Comparison of ENCODE assay signal across 24 mouse cellular contexts in genomic region chr1:156758326-156758725, GRCm38 (mm10). TPM values are rescaled to one million over a fixed set of nuclear protein-coding genes. Genes with fewer than 3 reads are reported as not detected.
DNase-seq lines count a peak whose midpoint lies in the region; ATAC-seq and TF ChIP-seq lines count a peak whose summit lies in the region.
"Had no signal": no experiment of that assay in that cellular context is flagged by ENCODE, and none has a peak within 500 bp of the region (broad histone marks: within the 10 kb centered on the region; RNA-seq: fewer than 3 reads in every experiment).

No protein-coding gene starts in this region.

- no peak overlapping the region for H3K9ac ChIP-seq in midbrain, embryonic 14.5 days (replicated peaks; ENCODE audit: low read length)
- no peak overlapping the region for H3K9ac ChIP-seq in embryonic facial prominence, embryonic 15.5 days
- H3K9ac ChIP-seq in heart, embryonic 11.5 days (ENCODE audit: low read depth, low read length): no peak overlapping the region
- H3K9ac ChIP-seq: forebrain, postnatal 0 days; heart, embryonic 15.5 days; limb, embryonic 12.5 days; liver, embryonic 13.5 days had no signal

- no peaks in the 10 kb centered on the region for H3K9me3 ChIP-seq in midbrain, embryonic 10.5 days (replicated peaks)
- no peaks in the 10 kb centered on the region for H3K9me3 ChIP-seq in midbrain, embryonic 14.5 days (ENCODE audit: control insufficient read depth, low read length)
- no peaks in the 10 kb centered on the region for H3K9me3 ChIP-seq in embryonic facial prominence, embryonic 15.5 days (replicated peaks)
- no peaks in the 10 kb centered on the region for H3K9me3 ChIP-seq in heart, embryonic 11.5 days (replicated peaks; ENCODE audit: control insufficient read depth, low read length)
- H3K9me3 ChIP-seq: heart, embryonic 15.5 days; liver, embryonic 13.5 days had no signal

- no peak overlapping the region for H3K4me3 ChIP-seq in gastrocnemius, adult 2 months
- no peak overlapping the region for H3K4me3 ChIP-seq in midbrain, embryonic 10.5 days
- no peak overlapping the region for H3K4me3 ChIP-seq in midbrain, embryonic 14.5 days (replicated peaks; ENCODE audit: low read depth, low read length)
- no peak overlapping the region for H3K4me3 ChIP-seq in embryonic facial prominence, embryonic 15.5 days (replicated peaks)
- H3K4me3 ChIP-seq in heart, embryonic 11.5 days (ENCODE audit: low read depth, low read length): no peak overlapping the region
- H3K4me3 ChIP-seq: heart, embryonic 15.5 days; layer of hippocampus, adult 2 months; limb, embryonic 12.5 days; liver, embryonic 13.5 days; megakaryocyte, embryonic 14.5 days had no signal

- DNase-seq in gastrocnemius, adult 2 months: no peak
- DNase-seq in gastrocnemius, adult 18-20 months (ENCODE audit: low spot score): no peak
- DNase-seq in midbrain, embryonic 10.5 days (ENCODE audit: low spot score): peak; percentile 54
- no peak for DNase-seq in midbrain, embryonic 14.5 days
- DNase-seq in cerebellum, adult 11 months: no peak
- DNase-seq: adrenal gland, postnatal 25 days; cerebellum, adult 9-11 months; forebrain, postnatal 0 days; gastrocnemius, postnatal 36 days; heart, postnatal 4 days; kidney, adult 8-10 months; kidney, postnatal 14 days; liver, embryonic 13.5 days; lung, adult 2 months; lung, postnatal 36 days; thymus, adult 18-20 months; thymus, postnatal 36 days had no signal

- peaks cover 56% of the 10 kb centered on the region for H3K27me3 ChIP-seq in midbrain, embryonic 10.5 days (ENCODE audit: low read depth, poor library complexity, severe bottlenecking)
- H3K27me3 ChIP-seq in midbrain, embryonic 14.5 days (ENCODE audit: control insufficient read depth, insufficient read depth, low read length): no peaks in the 10 kb centered on the region
- H3K27me3 ChIP-seq in embryonic facial prominence, embryonic 15.5 days: no peaks in the 10 kb centered on the region
- no peaks in the 10 kb centered on the region for H3K27me3 ChIP-seq in heart, embryonic 11.5 days (ENCODE audit: control insufficient read depth, insufficient read depth, low read length)
- H3K27me3 ChIP-seq: heart, embryonic 15.5 days; limb, embryonic 12.5 days had no signal

- no peak for ATAC-seq in midbrain, embryonic 14.5 days (ENCODE audit: low FRiP score, low TSS enrichment)
- no peak for ATAC-seq in embryonic facial prominence, embryonic 15.5 days (ENCODE audit: insufficient number of reproducible peaks, low FRiP score, low TSS enrichment, low read depth)
- ATAC-seq in heart, embryonic 11.5 days (replicated peaks; ENCODE audit: insufficient number of reproducible peaks, low FRiP score, low TSS enrichment): no peak
- ATAC-seq: CD4-positive, CD25-positive, alpha-beta regulatory T cell, adult 4 months; forebrain, postnatal 0 days had no signal

- no peaks in the 10 kb centered on the region for H3K36me3 ChIP-seq in midbrain, embryonic 10.5 days
- H3K36me3 ChIP-seq in midbrain, embryonic 14.5 days (ENCODE audit: control insufficient read depth, insufficient read depth, low read length): no peaks in the 10 kb centered on the region
- no peaks in the 10 kb centered on the region for H3K36me3 ChIP-seq in embryonic facial prominence, embryonic 15.5 days
- H3K36me3 ChIP-seq in heart, embryonic 11.5 days (ENCODE audit: control insufficient read depth, insufficient read depth, low read length): no peaks in the 10 kb centered on the region
- H3K36me3 ChIP-seq: heart, embryonic 15.5 days; limb, embryonic 12.5 days; liver, embryonic 13.5 days had no signal

- H3K27ac ChIP-seq in gastrocnemius, adult 2 months: peak overlapping the region; percentile 31; the same call in 1 of the 2 replicates
- peak overlapping the region; percentile 25; the same call in 1 of the 2 replicates for H3K27ac ChIP-seq in midbrain, embryonic 10.5 days (replicated peaks)
- H3K27ac ChIP-seq in midbrain, embryonic 14.5 days (replicated peaks; ENCODE audit: low read depth, low read length): no peak overlapping the region
- peak overlapping the region; percentile 60; the same call in 1 of the 2 replicates for H3K27ac ChIP-seq in embryonic facial prominence, embryonic 15.5 days (replicated peaks)
- H3K27ac ChIP-seq in heart, embryonic 11.5 days (ENCODE audit: low read depth, low read length): no peak overlapping the region
- H3K27ac ChIP-seq: heart, embryonic 15.5 days; layer of hippocampus, adult 2 months; liver, embryonic 13.5 days had no signal

- H3K4me1 ChIP-seq in midbrain, embryonic 10.5 days: peaks cover 66% of the 10 kb centered on the region
- peaks cover 22% of the 10 kb centered on the region for H3K4me1 ChIP-seq in midbrain, embryonic 14.5 days (ENCODE audit: control insufficient read depth, insufficient read depth, low read length)
- H3K4me1 ChIP-seq in embryonic facial prominence, embryonic 15.5 days: peaks cover 69% of the 10 kb centered on the region
- H3K4me1 ChIP-seq in heart, embryonic 11.5 days (ENCODE audit: control insufficient read depth, insufficient read depth, low read length): peaks cover 6% of the 10 kb centered on the region; the same call in 1 of the 2 replicates

- 25% methylated on average over 4 of the region's 4 CpGs for WGBS in midbrain, embryonic 10.5 days
- WGBS in midbrain, embryonic 14.5 days: 7% methylated on average over 4 of the region's 4 CpGs
- 46% methylated on average over 4 of the region's 4 CpGs for whole genome bisulfite sequencing in embryonic facial prominence, embryonic 15.5 days
- 64% methylated on average over 4 of the region's 4 CpGs for WGBS in heart, embryonic 11.5 days (ENCODE audit: insufficient replicate concordance)

- intact Hi-C loops in gastrocnemius, adult 2 months (cut with DNase I): no loop called here

- no peak for TF ChIP-seq CTCF in gastrocnemius, adult 2 months (IDR thresholded peaks at IDR 0.05)

- no peak overlapping the region for H3K4me2 ChIP-seq in midbrain, embryonic 14.5 days (ENCODE audit: low read length)
- H3K4me2 ChIP-seq in embryonic facial prominence, embryonic 15.5 days (replicated peaks): no peak overlapping the region
- H3K4me2 ChIP-seq in heart, embryonic 11.5 days: no peak overlapping the region
- H3K4me2 ChIP-seq: heart, embryonic 15.5 days; limb, embryonic 12.5 days; liver, embryonic 13.5 days had no signal

RNA-seq across cellular contexts. Expression of gene Fam20b, which starts 39.4 kb away (rescaled TPM):
- 10 to 100 TPM; 28.5 to 35.2 TPM for total RNA-seq in gastrocnemius, adult 2 months (2021)
- total RNA-seq in gastrocnemius, adult 18-20 months (2021): 10 to 100 TPM; 30.4 to 37.9 TPM
- 16.6 and 19.9 TPM in 2 replicates for polyA plus RNA-seq in midbrain, embryonic 10.5 days (2016; fragmentation: Nextera tagmentation; extraction: Ambion mirVana)
- polyA plus RNA-seq in midbrain, embryonic 14.5 days (2014; fragmentation: Nextera tagmentation; extraction: Ambion mirVana): 28.2 and 34.3 TPM in 2 replicates
- 26.9 and 28.0 TPM in 2 replicates for polyA plus RNA-seq in embryonic facial prominence, embryonic 15.5 days (2015; fragmentation: Nextera tagmentation; extraction: Ambion mirVana)
- polyA plus RNA-seq in heart, embryonic 11.5 days (2014; fragmentation: Nextera tagmentation; extraction: Ambion mirVana): 22.4 and 27.5 TPM in 2 replicates

Comparison
In these comparisons a context has a peak if more than half of its experiments do, and no peak if none do; other contexts are left out.
1. H3K27ac ChIP-seq: peak in gastrocnemius, adult 2 months (single experiment), midbrain, embryonic 10.5 days (single experiment) and embryonic facial prominence, embryonic 15.5 days (single experiment); none in midbrain, embryonic 14.5 days (single experiment) and heart, embryonic 11.5 days (single experiment).